Mouse (Mus musculus): ENCODE data around the gene Slco3a1. TPM values are rescaled to one million over a fixed set of nuclear protein-coding genes. Genes with fewer than 3 reads are reported as not detected.
A peak's percentile ranks its signal among the peaks of the same experiment; 100 is the strongest.

Slco3a1 gene
- polyA plus RNA-seq, 1 experiment from 2014 or later: 42.8 TPM

DNA sequence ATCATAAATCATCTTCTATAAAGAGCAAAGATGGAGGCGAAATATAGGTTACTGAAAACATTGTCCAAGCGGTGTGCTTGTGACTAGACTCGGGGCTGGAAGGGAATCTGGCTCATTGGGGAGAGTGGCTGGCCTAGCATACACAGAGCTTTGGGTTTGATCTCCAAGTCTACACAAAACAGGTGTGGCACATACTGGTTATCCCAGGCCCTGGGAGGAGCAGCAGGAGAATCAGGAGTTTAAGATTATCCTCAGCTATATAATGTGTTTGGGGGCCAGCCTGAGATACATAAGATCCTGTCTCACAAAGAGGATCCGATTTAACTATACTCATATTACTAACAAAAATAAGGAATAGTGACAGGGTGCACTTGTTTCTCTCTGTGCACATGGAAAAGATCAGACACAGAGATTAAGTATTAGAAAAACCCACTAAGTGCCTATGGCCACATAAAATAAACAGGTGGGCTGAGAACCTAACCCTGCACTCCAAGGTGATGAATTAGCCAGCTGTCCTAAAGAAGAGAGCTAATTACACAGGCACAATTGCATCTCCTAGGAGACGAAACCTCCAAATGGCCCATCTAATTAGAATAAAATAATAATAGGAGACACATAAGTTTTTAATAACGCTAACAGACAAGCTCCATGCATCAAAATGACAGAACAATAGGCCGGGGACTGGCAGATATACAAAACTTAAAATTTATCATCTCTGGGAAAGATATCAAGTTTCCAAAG is 224.3 kb downstream of the Slco3a1 start:
- H3K4me2 ChIP-seq (replicated peaks; ENCODE audit: low read depth, low read length): no peak overlapping the region
- H3K9me3 ChIP-seq (ENCODE audit: low read length): no peaks in the 10 kb centered on the region
- no peak overlapping the region for H3K9ac ChIP-seq (replicated peaks; ENCODE audit: low read depth)
- no peak overlapping the region for H3K27ac ChIP-seq (ENCODE audit: low read length)
- no peak overlapping the region for H3K4me3 ChIP-seq (ENCODE audit: low read depth, low read length)
- no peaks in the 10 kb centered on the region for H3K4me1 ChIP-seq (ENCODE audit: insufficient read depth, low read depth, low read length)
- no peak for DNase-seq (ENCODE audit: low spot score)
- no peaks in the 10 kb centered on the region for H3K36me3 ChIP-seq (ENCODE audit: insufficient read depth, low read length)
- TF ChIP-seq EP300 (IDR thresholded peaks at IDR 0.05) (no peak), CTCF (IDR thresholded peaks at IDR 0.05) (no peak)
- ATAC-seq: no peak
- WGBS: 71% methylated on average over 7 of the region's 7 CpGs
- H3K27me3 ChIP-seq (replicated peaks; ENCODE audit: insufficient read depth, low read length): no peaks in the 10 kb centered on the region

DNA sequence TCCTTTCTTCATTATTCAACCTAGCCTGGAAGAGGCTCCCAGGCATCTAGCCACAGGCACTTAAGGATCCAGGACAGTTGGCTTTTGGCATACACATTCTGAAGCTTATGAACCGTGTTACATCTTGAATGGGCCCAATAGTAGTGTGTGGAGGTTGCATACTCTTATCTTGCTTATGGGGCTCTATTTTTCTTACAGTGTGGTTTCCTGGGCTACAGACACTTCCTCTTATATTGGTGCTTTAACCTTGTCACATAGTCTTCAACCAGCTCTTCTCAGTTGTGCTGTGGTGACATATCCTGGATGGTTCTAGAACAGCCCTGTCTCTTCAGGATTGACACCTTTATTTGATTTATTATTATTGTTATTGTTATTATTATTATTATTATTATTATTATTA is 225.6 kb downstream of the Slco3a1 start:
- no peaks in the 10 kb centered on the region for H3K36me3 ChIP-seq (ENCODE audit: insufficient read depth, low read length)
- 84% methylated on average over 1 of the region's 1 CpGs for WGBS
- H3K27ac ChIP-seq (ENCODE audit: low read length): no peak overlapping the region
- ATAC-seq (no peak), DNase-seq (ENCODE audit: low spot score) (no peak)
- H3K4me1 ChIP-seq (ENCODE audit: insufficient read depth, low read depth, low read length): no peaks in the 10 kb centered on the region
- no peak overlapping the region for H3K9ac ChIP-seq (replicated peaks; ENCODE audit: low read depth)
- no peaks in the 10 kb centered on the region for H3K9me3 ChIP-seq (ENCODE audit: low read length)
- H3K4me2 ChIP-seq (replicated peaks; ENCODE audit: low read depth, low read length): no peak overlapping the region
- H3K27me3 ChIP-seq (replicated peaks; ENCODE audit: insufficient read depth, low read length): no peaks in the 10 kb centered on the region
- TF ChIP-seq EP300 (IDR thresholded peaks at IDR 0.05) (no peak), CTCF (IDR thresholded peaks at IDR 0.05) (no peak)
- no peak overlapping the region for H3K4me3 ChIP-seq (ENCODE audit: low read depth, low read length)

- Histone ChIP-seq H3K27ac (ENCODE audit: low read length) (no peak overlapping the region), H3K9me3 (ENCODE audit: low read length) (no peaks in the 10 kb centered on the region), H3K36me3 (ENCODE audit: insufficient read depth, low read length) (no peaks in the 10 kb centered on the region), H3K4me3 (ENCODE audit: low read depth, low read length) (no peak overlapping the region), H3K9ac (replicated peaks; ENCODE audit: low read depth) (no peak overlapping the region), H3K4me2 (replicated peaks; ENCODE audit: low read depth, low read length) (no peak overlapping the region), H3K27me3 (replicated peaks; ENCODE audit: insufficient read depth, low read length) (no peaks in the 10 kb centered on the region), H3K4me1 (ENCODE audit: insufficient read depth, low read depth, low read length) (no peaks in the 10 kb centered on the region; the same call in 1 of the 2 replicates)
- 74% methylated on average over 5 of the region's 5 CpGs for WGBS
- no peak for DNase-seq (ENCODE audit: low spot score)
- no peak for TF ChIP-seq CTCF (IDR thresholded peaks at IDR 0.05)
- TF ChIP-seq EP300 (IDR thresholded peaks at IDR 0.05): no peak
- ATAC-seq: no peak
Observed at GRCm38 (mm10) chr7:74327716-74328115, 226.9 kb downstream of the Slco3a1 start.

- H3K4me3 ChIP-seq (ENCODE audit: low read depth, low read length): no peak overlapping the region
- no peaks in the 10 kb centered on the region for H3K36me3 ChIP-seq (ENCODE audit: insufficient read depth, low read length)
- H3K4me2 ChIP-seq (replicated peaks; ENCODE audit: low read depth, low read length): no peak overlapping the region
- no peak overlapping the region for H3K9ac ChIP-seq (replicated peaks; ENCODE audit: low read depth)
- WGBS: 44% methylated on average over 8 of the region's 8 CpGs
- ATAC-seq: no peak
- no peak for TF ChIP-seq EP300 (IDR thresholded peaks at IDR 0.05)
- TF ChIP-seq CTCF (IDR thresholded peaks at IDR 0.05): no peak
- no peak overlapping the region for H3K27ac ChIP-seq (ENCODE audit: low read length)
- H3K27me3 ChIP-seq (replicated peaks; ENCODE audit: insufficient read depth, low read length): no peaks in the 10 kb centered on the region
- H3K4me1 ChIP-seq (ENCODE audit: insufficient read depth, low read depth, low read length): no peaks in the 10 kb centered on the region; the same call in 1 of the 2 replicates
- no peak for DNase-seq (ENCODE audit: low spot score)
- H3K9me3 ChIP-seq (ENCODE audit: low read length): no peaks in the 10 kb centered on the region
Observed at GRCm38 (mm10) chr7:74325052-74325451, 229.5 kb downstream of the Slco3a1 start.

DNA sequence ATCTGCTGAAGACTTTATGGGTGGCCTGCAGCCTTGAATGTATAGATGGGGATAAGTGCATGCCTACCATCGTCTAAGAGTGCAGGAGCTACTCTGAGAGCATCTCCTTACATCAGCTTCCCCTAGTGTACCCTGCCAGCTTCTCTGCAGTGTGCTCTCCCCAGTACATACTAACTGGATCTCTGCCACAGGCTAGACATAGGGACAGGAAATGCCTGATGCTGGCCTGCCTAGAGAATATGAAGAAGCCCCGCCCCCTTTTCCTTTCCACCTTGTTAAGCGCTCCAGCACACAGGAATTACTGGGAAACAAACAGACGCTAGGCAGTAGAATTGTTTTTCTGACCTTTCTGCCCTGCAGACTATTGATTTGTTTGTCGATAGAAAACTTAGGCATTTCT is 230.9 kb downstream of the Slco3a1 start:
- H3K4me3 ChIP-seq (ENCODE audit: low read depth, low read length): no peak overlapping the region
- peak; percentile 63 for ATAC-seq
- H3K9me3 ChIP-seq (ENCODE audit: low read length): no peaks in the 10 kb centered on the region
- no peaks in the 10 kb centered on the region for H3K27me3 ChIP-seq (replicated peaks; ENCODE audit: insufficient read depth, low read length)
- H3K9ac ChIP-seq (replicated peaks; ENCODE audit: low read depth): no peak overlapping the region
- H3K4me1 ChIP-seq (ENCODE audit: insufficient read depth, low read depth, low read length): no peaks in the 10 kb centered on the region; the same call in 1 of the 2 replicates
- 38% methylated on average over 5 of the region's 5 CpGs for whole genome bisulfite sequencing
- DNase-seq (ENCODE audit: low spot score): peak; percentile 38
- H3K36me3 ChIP-seq (ENCODE audit: insufficient read depth, low read length): no peaks in the 10 kb centered on the region
- TF ChIP-seq EP300 (IDR thresholded peaks at IDR 0.05) (no peak), CTCF (IDR thresholded peaks at IDR 0.05) (no peak)
- H3K4me2 ChIP-seq (replicated peaks; ENCODE audit: low read depth, low read length): no peak overlapping the region
- no peak overlapping the region for H3K27ac ChIP-seq (ENCODE audit: low read length)

DNA sequence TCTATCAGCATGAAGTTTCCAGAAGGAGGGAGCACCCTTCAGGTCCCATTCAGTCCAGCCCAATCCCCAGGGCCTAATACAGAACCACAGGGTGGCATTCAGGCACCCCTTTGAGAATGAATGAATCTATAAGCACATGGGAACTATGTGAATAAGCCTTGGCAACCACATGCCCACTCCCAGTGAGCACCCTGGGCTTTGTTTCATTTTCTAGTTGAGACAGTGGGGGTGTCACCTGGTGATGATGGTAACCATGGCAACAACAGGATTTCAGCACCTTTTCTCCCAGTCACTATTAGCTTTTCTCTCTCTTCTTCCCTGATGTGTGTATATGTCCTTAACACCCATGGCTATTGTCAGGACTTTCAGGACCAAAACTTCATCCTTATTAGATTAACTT is 231.4 kb downstream of the Slco3a1 start:
- DNase-seq (ENCODE audit: low spot score) (no peak), ATAC-seq (no peak)
- TF ChIP-seq EP300 (IDR thresholded peaks at IDR 0.05) (no peak), CTCF (IDR thresholded peaks at IDR 0.05) (no peak)
- H3K9me3 ChIP-seq (ENCODE audit: low read length): no peaks in the 10 kb centered on the region
- H3K27me3 ChIP-seq (replicated peaks; ENCODE audit: insufficient read depth, low read length): no peaks in the 10 kb centered on the region
- H3K27ac ChIP-seq (ENCODE audit: low read length): no peak overlapping the region
- no peaks in the 10 kb centered on the region; the same call in 1 of the 2 replicates for H3K4me1 ChIP-seq (ENCODE audit: insufficient read depth, low read depth, low read length)
- H3K9ac ChIP-seq (replicated peaks; ENCODE audit: low read depth): no peak overlapping the region
- no peak overlapping the region for H3K4me2 ChIP-seq (replicated peaks; ENCODE audit: low read depth, low read length)
- H3K4me3 ChIP-seq (ENCODE audit: low read depth, low read length): no peak overlapping the region
- H3K36me3 ChIP-seq (ENCODE audit: insufficient read depth, low read length): no peaks in the 10 kb centered on the region

Data from lung, postnatal 0 days (tissue).